Mouse (Mus musculus) stomach, embryonic 16.5 days (tissue): ENCODE measurements at regions not wholly inside any gene's neighbourhood (a gene's known extent, or its start where the extent isn't known, plus 50 kb on each side); places are given as distances from the start of the nearest gene placed in this dataset.

Experiments
- ATAC-seq: fragments of 200-750 bp; cut with Nextera tagmentation; 2 replicates; pipeline ENCODE4 v1.8.0; 2017; ENCODE audit warnings: moderate number of reproducible peaks, moderate TSS enrichment; ENCODE audit not compliant: insufficient read depth, low FRiP score
- H3K27ac ChIP-seq: fragments of 300-500 bp; sonication (generic); 2 replicates; pipeline ENCODE4 v1.5.1; 2014; ENCODE audit warnings: low read length
- H3K27me3 ChIP-seq: fragments of 300-500 bp; sonication (generic); 2 replicates; pipeline ENCODE4 v1.6.1; 2014; ENCODE audit warnings: low read length, control low read depth, mixed read lengths; ENCODE audit not compliant: control insufficient read depth, insufficient read depth
- H3K36me3 ChIP-seq: fragments of 300-500 bp; sonication (generic); 2 replicates; pipeline ENCODE4 v1.6.1; 2014; ENCODE audit warnings: low read length; ENCODE audit not compliant: control insufficient read depth, insufficient read depth
- H3K4me1 ChIP-seq: fragments of 300-500 bp; sonication (generic); 2 replicates; pipeline ENCODE4 v1.6.1; 2014; ENCODE audit warnings: low read length, control low read depth, mixed read lengths; ENCODE audit not compliant: control insufficient read depth, insufficient read depth
- H3K4me2 ChIP-seq: fragments of 300-500 bp; sonication (generic); 2 replicates; pipeline ENCODE4 v1.6.1; 2014; ENCODE audit warnings: low read depth, low read length, mixed read lengths
- H3K4me3 ChIP-seq: fragments of 300-500 bp; sonication (generic); replicated peaks from 2 replicates; pipeline ENCODE4 v1.5.1; 2014; ENCODE audit warnings: mild to moderate bottlenecking, low read length
- H3K9ac ChIP-seq: fragments of 300-500 bp; sonication (generic); 2 replicates; pipeline ENCODE4 v1.6.1; 2014; ENCODE audit warnings: low read length
- H3K9me3 ChIP-seq: fragments of 300-500 bp; sonication (generic); replicated peaks from 2 replicates; pipeline ENCODE4 v1.6.1; 2016; ENCODE audit warnings: low read length, control low read depth; ENCODE audit not compliant: control insufficient read depth
- WGBS: fragments of 180-500 bp; shearing (Covaris S2); extraction: QIAGEN DNeasy Blood & Tissue Kit; methylation state at CpG from one replicate; pipeline ENCODE4 v1.1.7; 2014; 5-methylcytosine and 5-hydroxymethylcytosine counted together

DNA sequence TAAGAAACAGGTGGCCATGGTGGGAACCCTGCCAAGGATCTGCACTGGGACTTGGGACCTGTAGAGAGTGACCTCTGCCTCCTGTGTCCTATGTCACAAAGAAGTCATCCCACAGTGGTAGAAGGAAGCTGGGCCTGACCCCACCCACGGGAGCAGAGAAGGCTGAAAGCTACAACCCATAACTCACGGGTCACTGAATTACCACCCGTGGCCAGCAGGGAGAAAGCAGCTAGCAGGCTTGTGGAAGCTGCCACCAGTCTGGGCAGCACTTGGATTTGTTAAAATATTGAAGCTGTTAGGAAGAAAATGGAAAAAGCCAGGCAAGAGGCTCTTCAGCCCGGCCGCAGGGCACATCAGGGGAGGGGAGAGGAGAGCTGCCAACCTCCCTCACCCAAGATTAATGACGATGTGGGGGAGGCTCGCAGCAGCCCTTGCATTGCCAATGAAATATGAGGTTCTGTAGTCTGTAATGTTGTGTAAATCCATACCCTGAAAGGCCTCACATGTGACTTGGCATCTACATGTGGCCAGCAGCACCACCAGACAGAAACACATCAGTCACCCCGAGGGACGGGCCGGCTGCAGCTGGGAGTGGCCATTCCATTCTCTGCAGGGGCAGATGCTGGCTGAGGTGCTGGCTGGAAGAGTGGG is 94.5 kb downstream of the Olfm1 start:
- Histone ChIP-seq H3K9me3 (no peaks in the 10 kb centered on the region), H3K4me1 (no peaks in the 10 kb centered on the region), H3K4me3 (no peak overlapping the region), H3K36me3 (no peaks in the 10 kb centered on the region), H3K27me3 (no peaks in the 10 kb centered on the region), H3K27ac (no peak overlapping the region), H3K4me2 (no peak overlapping the region), H3K9ac (no peak overlapping the region)
- 26% methylated on average over 10 of the region's 10 CpGs for WGBS
- 0 out of 2 replicates have a peak, but pooled peaks have one; percentile 60 for ATAC-seq

DNA sequence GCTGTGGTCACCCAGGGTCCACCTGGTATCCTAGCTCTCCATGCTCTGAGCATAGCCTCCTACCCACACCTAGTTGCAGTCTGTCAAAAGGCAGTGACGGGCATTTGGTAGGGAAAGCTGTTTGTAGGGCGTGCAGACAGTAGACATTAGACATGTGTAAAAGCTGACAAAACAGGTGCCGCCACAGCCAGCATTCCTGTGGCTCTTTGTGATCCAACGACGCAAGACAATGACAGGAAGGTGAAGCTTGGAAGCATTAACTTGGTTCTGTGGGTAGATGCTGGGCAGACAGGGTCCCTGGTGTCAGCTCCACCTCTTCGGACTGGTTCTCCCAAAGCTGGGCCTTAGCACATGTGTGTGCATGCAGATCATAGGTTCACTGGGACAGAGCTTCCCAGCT is 96.5 kb downstream of the Olfm1 start:
- H3K27ac ChIP-seq = no peak overlapping the region
- H3K9ac ChIP-seq = no peak overlapping the region
- H3K4me2 ChIP-seq = no peak overlapping the region
- 71% methylated on average over 6 of the region's 6 CpGs for WGBS
- H3K36me3 ChIP-seq = no peaks in the 10 kb centered on the region
- no peaks in the 10 kb centered on the region for H3K4me1 ChIP-seq
- no peak for ATAC-seq
- H3K9me3 ChIP-seq = no peaks in the 10 kb centered on the region
- H3K27me3 ChIP-seq = no peaks in the 10 kb centered on the region
- no peak overlapping the region for H3K4me3 ChIP-seq

DNA sequence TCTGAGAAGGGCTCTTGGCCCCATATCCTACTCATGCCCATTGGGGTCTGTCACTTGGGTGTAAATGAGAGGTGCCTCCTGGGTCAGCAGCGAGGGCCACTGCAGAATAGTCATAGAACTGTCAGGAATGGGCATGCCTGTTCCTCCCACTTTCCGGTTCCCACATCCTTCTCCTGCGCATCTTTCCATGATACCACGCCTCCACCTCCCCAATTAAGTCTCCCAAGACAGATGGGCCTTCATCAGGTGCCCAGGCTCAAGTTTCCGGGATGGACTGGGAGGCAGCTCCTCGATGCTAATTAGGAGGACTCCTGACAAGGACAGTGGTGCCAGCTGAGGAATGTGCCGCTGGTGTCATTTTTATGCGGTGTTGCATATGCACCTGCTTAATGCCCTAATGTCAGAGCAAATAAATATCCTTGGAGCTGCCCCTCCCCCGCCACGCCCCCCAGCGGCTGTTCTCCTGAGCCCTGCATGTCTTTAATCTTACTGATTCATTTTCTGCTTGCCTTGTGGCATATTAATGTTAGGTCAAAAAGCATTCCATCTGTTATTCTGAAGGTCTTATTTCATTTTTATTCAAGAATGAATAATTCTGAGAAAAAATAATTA is 97.2 kb downstream of the Olfm1 start:
- no peaks in the 10 kb centered on the region for H3K36me3 ChIP-seq
- ATAC-seq = no peak
- H3K9me3 ChIP-seq = no peaks in the 10 kb centered on the region
- no peak overlapping the region for H3K4me3 ChIP-seq
- H3K9ac ChIP-seq = no peak overlapping the region
- H3K27me3 ChIP-seq = no peaks in the 10 kb centered on the region
- WGBS = 57% methylated on average over 11 of the region's 11 CpGs
- H3K4me2 ChIP-seq = no peak overlapping the region
- no peak overlapping the region for H3K27ac ChIP-seq
- H3K4me1 ChIP-seq = 0 out of 2 replicates have a peak, but pooled peaks cover 3% of the 10 kb centered on the region

DNA sequence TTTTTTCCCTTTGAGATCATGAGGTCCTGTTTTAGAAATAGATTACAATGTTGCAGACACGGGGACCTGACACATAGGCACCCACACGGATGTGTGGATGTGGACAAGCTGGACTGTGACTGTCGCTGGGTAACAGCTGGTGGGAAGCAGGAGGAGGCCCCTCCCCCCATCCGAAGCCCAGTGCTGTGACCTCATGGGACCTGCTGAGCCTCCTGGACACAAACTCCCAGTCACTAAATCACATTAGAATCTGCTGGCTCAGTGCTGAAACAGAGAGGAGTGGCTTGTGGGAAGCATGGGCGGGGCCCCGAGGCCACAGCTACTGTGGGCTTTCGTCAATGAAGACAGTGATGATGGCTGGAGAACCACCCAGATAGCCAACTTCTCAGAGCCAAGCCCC is 101.7 kb downstream of the Olfm1 start:
- 27% methylated on average over 7 of the region's 7 CpGs for WGBS
- peak; percentile 23; the same call in 1 of the 2 replicates for ATAC-seq
- H3K27me3 ChIP-seq = no peaks in the 10 kb centered on the region; the same call in 1 of the 2 replicates

DNA sequence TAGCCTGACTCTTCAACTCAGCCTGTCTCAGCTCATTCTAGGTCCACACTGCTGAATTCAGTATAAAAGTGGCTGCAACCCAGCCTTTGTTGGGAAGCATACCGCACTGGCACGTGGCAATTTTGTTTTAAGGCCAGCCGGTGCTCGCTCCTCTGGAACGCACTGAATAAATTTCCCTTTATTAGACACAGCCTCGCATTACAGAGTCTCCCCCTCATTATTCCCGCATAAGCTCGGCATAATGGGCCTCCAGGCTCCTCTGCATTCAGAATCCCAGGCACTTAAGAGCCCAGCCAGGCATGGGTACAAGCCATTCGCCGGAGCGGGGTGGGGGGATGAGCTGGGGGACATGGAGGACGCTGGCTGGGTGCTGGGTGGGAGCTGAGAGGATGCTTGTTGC is 103.4 kb downstream of the Olfm1 start:
- WGBS = 75% methylated on average over 12 of the region's 12 CpGs

More for the DNA sequence above, 101.7 kb downstream of the Olfm1 start:
- Histone ChIP-seq H3K4me1 (0 out of 2 replicates have a peak, but pooled peaks cover 3% of the 10 kb centered on the region), H3K27ac (no peak overlapping the region), H3K9ac (no peak overlapping the region), H3K36me3 (no peaks in the 10 kb centered on the region), H3K4me2 (no peak overlapping the region), H3K9me3 (no peaks in the 10 kb centered on the region), H3K4me3 (no peak overlapping the region)

DNA sequence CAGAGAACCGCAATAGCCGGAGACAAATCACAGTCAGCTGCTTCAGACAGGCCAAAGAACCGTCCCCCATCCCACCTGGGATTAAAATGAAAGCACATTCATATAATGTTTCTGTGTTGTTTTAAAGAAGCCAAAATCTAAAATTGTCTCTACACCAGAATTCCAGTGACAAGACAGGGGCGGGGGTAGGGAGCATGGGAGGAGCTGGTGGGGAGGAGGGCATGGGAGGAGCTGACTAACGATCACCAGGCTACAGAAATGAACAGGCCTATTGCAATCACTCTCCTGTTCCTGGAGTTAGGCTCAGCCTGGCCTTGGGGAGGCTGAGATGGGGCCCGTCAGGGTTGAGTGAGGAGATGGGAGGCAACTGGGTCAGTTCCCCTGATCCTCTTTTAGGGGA is 105.9 kb downstream of the Olfm1 start:
- H3K9me3 ChIP-seq = peaks cover 3% of the 10 kb centered on the region; the same call in 1 of the 2 replicates
- H3K4me3 ChIP-seq = no peak overlapping the region
- peak; percentile 33; the same call in 1 of the 2 replicates for ATAC-seq
- no peaks in the 10 kb centered on the region for H3K36me3 ChIP-seq
- no peak overlapping the region for H3K27ac ChIP-seq
- 0 out of 2 replicates have a peak, but pooled peaks cover 3% of the 10 kb centered on the region for H3K4me1 ChIP-seq
- H3K4me2 ChIP-seq = no peak overlapping the region
- no peak overlapping the region for H3K9ac ChIP-seq
- H3K27me3 ChIP-seq = no peaks in the 10 kb centered on the region; the same call in 1 of the 2 replicates
- 41% methylated on average over 6 of the region's 6 CpGs for WGBS

More for the DNA sequence above, 103.4 kb downstream of the Olfm1 start:
- ATAC-seq = no peak
- H3K4me2 ChIP-seq = no peak overlapping the region
- H3K9me3 ChIP-seq = no peaks in the 10 kb centered on the region
- no peaks in the 10 kb centered on the region; the same call in 1 of the 2 replicates for H3K27me3 ChIP-seq
- H3K27ac ChIP-seq = no peak overlapping the region
- no peak overlapping the region for H3K9ac ChIP-seq
- no peak overlapping the region for H3K4me3 ChIP-seq
- H3K4me1 ChIP-seq = 0 out of 2 replicates have a peak, but pooled peaks cover 3% of the 10 kb centered on the region
- H3K36me3 ChIP-seq = no peaks in the 10 kb centered on the region

DNA sequence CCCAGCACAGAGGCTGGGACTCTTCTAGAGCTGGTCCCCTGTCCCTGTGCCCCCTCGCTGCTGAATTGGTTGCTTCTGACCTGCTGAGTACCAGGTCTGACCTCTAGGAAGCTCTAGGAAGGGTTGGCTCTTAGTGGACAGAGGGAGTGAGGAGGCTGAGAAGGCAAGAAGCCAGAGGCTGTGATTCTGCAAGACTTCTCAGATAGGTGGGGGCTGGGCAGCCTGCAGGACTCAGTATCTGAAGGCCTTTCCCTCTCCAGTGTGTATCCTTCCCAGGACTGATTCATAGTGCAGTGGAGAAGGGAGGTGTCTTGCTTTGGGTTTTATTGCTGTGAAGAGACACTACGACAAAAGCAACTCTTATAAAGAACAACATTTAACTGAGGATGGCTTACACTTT is 106.6 kb downstream of the Olfm1 start:
- H3K36me3 ChIP-seq = no peaks in the 10 kb centered on the region
- H3K9ac ChIP-seq = no peak overlapping the region
- no peak for ATAC-seq
- 79% methylated on average over 2 of the region's 2 CpGs for WGBS
- no peak overlapping the region for H3K4me2 ChIP-seq
- H3K27ac ChIP-seq = no peak overlapping the region
- H3K27me3 ChIP-seq = no peaks in the 10 kb centered on the region; the same call in 1 of the 2 replicates
- H3K4me3 ChIP-seq = no peak overlapping the region
- H3K4me1 ChIP-seq = 0 out of 2 replicates have a peak, but pooled peaks cover 3% of the 10 kb centered on the region
- peaks cover 3% of the 10 kb centered on the region; the same call in 1 of the 2 replicates for H3K9me3 ChIP-seq

DNA sequence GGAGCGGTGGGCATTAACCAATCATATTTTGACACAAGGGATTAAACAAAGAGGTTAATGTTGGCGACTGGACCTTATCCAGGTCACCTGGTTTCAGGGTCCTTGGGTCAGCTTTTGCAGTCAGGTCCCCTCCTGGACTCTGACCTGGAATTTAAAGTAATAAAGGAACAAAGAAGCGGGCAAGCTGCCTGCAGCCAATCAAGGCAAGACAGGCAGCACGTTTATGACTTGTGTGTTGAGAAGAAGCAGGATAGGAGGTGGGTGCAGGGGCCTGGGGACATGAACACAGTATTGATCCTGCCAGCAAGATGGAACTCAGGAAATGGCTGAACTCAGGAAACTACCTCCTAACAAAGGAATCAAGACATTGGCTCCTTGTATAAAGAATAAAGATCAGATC is 108.5 kb downstream of the Olfm1 start:
- 42% methylated on average over 4 of the region's 4 CpGs for WGBS
- ATAC-seq = no peak
- H3K4me2 ChIP-seq = no peak overlapping the region
- no peaks in the 10 kb centered on the region for H3K36me3 ChIP-seq
- H3K4me3 ChIP-seq = no peak overlapping the region
- no peak overlapping the region for H3K9ac ChIP-seq
- H3K27me3 ChIP-seq = no peaks in the 10 kb centered on the region
- no peak overlapping the region for H3K27ac ChIP-seq
- H3K4me1 ChIP-seq = no peaks in the 10 kb centered on the region
- peaks cover 3% of the 10 kb centered on the region; the same call in 1 of the 2 replicates for H3K9me3 ChIP-seq

DNA sequence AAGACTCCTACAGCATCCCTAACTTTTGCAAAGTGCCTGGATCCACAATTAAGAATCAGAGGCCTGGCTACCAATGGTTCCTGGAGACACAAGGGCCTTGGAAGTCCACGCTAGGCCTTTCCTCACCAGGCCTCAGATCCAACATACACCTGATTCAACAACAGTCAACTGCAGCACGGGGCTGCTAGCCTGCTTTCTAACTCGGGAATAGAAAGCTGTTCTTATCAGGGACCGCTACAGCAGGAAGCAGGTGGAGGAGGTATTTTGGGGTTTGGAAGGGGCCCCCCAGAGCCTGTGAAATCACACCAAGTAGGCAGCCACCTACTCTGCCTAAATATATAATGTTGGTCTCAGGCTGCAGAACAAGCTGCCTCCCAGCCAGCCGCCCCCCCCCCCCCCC is 111.1 kb downstream of the Olfm1 start:
- no peaks in the 10 kb centered on the region for H3K27me3 ChIP-seq
- no peaks in the 10 kb centered on the region for H3K36me3 ChIP-seq
- no peaks in the 10 kb centered on the region for H3K4me1 ChIP-seq
- H3K4me2 ChIP-seq = no peak overlapping the region
- H3K9me3 ChIP-seq = peaks cover 3% of the 10 kb centered on the region; the same call in 1 of the 2 replicates
- ATAC-seq = no peak
- H3K4me3 ChIP-seq = no peak overlapping the region
- H3K9ac ChIP-seq = no peak overlapping the region
- no peak overlapping the region for H3K27ac ChIP-seq
- 76% methylated on average over 5 of the region's 5 CpGs for WGBS
